Mouse (Mus musculus) c-Kit-positive CD71-positive TER-119-negative erythroid progenitor cells, embryonic 14.5 days (primary cell): Measurements from ENCODE around the gene Ppp2r5b.

Experiments used
- DNase-seq: peaks from one replicate; pipeline ENCODE4 v3.0.0-alpha.2; 2013; ENCODE audit warnings: low read depth

Gene Ppp2r5b

DNA sequence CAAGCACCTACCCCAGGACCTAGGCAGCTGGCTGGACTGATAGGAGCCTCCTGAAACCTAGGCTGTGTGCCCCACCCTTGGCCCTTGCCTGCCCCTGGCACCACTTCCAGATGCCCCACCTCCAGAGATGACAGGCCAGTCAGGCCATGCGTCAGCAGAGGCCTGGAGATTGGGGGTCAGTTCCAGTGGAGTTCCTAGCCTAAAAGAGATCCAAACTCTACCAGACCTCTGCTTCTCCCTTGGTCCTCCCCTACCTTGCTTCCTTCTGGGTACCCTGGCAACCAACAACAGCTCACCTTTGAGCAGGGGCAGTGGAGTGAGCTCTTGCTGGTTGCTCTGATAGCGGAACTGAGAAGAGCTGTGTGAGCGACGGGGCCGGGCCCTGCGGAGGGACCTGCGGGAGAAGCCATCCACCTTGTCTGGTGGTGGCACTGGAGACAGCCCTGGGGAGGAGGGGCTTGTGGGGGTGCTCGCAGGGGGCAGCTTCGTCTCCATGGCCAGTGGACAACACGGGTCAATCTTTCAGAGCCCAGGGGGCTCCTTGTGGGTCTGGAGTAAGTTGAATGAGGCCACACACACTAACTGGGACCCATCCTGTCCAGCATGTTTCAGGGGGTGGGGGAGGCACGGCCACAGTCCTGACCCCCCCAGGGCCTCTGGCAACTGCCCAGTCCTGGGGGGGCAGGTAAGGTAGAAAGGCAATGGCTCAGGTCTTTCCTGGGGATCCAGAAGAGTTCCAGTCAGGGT lies 1.2 kb downstream of the Ppp2r5b start:
- DNase-seq, result no peak

DNA sequence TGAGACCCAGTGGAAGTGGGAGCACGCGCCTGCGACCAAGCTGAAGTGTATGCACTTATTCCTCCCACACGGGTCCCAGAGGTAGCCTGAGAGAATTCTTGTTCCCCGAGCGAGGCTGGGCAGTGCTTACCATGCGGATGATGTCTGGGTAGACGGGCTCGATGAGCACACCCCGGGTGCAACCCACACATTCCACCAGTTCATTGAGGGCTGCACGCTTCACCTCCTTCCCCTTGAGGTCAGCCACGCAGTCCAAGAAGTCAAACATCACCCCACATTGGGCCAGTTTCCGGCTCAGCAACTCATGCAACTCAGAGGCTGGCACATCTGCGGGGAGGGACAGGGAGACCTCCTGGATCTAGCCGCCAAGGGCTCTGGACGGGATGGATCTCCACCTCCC lies 2.0 kb downstream of the Ppp2r5b start:
- DNase-seq, result no peak

DNA sequence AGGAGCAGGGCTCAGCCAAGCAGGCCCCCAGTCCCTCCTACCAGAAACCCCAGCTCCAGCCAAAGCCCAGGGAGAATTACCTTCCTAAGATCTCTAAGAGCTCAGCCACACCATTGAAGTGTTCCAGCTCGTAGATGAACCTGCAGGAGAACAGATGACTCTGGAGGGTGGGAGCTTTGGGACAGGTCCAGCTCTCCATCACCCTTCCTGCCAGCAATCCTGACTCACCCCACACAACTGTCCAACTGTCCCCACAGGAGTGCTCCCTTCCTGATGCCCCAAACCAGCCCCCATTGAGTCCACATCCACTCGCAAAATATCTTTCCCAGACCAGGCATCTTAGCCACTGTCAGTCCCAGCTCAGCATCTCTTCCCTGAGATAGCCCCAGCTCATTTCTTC lies 4.6 kb downstream of the Ppp2r5b start:
- DNase-seq, result no peak

DNA sequence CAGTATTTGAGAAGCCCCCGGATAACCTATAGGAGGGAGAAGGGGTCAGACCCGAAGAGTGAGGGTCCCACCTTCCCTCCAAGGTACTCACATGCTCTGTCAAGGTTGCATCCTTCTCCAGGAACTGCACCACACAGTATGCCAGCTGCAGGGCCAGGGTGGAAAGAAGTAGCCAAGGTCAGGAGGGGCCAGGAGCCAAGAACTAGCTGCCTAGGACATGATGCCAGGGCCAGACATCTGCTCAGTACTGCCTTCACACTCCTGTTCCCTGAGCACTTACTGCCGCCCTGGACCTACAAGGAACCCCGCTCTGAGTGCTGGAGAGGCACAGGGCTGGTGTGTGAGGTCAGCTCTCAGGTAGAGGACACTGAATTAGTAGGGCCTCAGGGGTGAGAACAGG lies 5.3 kb downstream of the Ppp2r5b start:
- no peak for DNase-seq

DNA sequence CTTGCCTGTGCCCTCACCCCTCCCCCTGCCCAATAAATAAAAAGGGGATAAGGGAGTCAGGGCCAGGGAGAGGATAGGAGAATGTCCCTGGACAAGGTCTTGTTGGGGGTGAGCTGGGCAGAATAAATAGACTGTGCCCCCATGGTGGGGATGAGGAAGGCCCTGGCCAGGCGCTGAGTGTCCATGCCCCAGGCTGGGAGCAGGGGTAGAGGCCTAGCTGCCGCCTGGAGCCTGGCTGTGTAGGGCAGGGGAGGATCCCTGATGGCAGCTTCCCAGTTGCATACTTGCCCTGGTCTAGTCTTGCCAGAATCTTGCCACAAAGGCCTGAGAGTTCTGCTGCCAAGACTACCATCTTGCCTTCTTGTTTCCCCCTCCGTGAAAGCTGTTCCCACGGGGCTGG lies 7.8 kb downstream of the Ppp2r5b start:
- DNase-seq, result no peak

DNA sequence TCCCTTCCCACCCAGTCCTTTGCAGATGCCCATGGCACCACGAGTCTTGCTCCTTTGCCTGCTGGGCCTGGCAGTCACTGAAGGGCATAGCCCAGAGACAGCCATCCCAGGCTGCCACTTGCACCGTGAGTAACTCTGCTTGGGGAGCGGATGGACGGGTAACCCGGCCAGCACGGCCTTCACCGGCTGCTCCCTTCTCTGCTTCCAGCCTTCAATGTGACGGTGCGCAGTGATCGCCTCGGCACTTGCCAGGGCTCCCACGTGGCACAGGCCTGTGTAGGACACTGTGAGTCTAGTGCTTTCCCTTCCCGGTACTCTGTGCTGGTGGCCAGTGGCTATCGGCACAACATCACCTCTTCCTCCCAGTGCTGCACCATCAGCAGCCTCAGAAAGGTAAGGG lies 8.9 kb downstream of the Ppp2r5b start:
- no peak for DNase-seq

DNA sequence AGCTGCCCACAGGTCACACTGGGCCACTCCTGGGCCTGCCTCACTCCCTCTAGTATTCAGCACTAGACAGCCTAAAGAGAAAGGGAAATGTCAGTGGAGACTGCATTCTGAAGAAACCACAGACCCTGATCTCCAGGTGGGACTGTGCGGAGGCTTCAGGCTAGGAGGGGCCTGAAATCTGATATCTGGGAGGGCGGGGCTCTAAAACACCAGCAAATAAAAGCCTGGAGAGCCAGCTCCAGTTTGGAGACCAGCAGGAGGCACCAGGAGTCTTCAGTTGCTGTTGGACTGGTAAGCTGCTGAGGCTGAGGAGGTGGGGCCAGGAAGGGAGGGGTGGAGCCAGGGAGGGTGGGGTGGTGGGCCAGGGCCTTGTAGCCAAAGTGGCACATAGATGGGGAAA lies 9.5 kb downstream of the Ppp2r5b start, which contains the start of gene Gpha2:
Gene Gpha2, plus strand, starts transcription at position 246 of the 400 bp plus-strand sequence.
- DNase-seq, result no peak

DNA sequence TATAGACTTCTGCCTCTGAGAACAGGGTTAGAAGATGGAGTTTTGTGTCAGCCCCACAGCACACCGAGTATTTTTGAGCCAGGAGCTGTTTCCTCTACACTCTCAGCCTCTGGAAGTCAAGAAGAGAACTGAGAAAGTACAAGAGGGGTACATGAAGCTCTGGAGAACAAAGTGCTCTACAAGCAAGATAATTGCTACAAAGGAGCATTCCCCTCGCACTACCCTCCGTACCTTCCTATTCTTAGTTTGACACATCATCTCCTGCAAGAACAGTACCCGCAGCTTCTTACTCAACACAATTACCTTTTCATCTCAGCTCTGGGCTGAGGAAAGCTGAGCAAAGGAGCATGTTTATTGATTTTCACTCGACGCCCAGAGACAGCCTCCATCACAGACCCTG lies 17.1 kb downstream of the Ppp2r5b start:
- no peak for DNase-seq

DNA sequence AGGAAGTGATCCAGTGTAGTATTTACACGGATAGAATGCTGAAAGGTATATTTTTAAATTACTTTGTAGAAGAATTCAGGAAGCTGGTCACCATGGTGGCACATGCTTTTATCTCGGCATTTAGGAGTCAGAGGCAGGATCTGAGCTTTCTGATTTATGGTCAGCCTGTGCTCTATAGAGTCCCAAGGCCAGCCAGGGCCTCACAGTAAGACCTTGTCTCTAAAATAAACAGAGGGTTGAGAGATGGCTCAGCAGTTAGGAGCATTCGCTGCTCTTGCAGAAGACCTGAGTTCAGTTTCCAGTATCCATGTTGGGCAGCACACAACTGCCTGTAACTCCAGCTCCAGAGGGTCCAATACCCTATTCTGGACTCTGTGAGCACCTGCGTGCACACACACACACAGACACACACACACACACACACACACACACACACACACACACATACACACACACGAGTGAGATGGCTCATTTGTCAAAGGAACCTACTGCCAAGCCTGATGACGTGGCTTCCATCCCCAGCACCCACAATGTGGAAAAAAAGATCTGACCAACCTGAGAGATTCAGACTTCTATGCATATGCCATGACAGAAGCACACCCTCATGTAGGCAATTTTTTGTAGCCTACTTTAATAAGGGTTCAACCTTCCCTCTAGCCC lies 19.5 kb downstream of the Ppp2r5b start:
- DNase-seq, result no peak

DNA sequence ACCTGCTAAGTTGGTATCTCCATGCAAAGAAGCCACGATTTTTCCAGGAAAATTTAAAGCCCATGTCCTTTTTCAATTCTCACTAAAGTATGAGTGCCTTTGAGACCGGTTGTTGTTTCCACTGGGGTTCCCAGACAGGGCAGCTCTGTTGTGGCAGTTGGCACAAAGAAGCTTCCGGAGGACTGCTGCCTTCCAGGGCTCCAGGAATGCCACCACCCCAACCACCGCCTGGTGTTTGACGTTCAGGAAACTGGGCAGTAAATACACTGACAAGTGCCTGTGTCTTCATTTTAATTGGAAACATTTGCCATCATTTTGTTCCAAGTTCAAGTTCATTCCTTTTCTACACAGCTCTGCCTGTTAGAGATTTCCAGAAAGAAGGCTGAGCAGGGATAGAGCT lies 29.0 kb downstream of the Ppp2r5b start:
- no peak for DNase-seq

DNA sequence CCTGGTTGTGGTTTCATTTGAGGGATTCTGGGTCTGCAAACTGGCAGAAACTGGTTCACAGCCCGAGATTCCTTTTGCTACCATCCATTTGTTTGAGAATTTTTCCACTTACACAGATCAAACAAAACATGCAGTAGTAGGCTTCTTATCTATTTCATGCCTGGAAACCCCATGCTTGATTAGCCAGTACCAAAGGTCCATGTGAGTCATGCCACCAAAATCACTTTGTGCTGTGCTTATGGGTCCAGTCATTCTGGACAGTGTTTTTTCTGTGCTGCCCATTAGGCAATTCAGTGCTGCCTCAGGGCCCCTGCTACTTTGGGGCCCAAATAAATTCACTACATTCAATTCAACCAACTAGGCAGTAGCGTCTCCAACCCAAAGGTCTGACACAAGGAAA lies 31.4 kb downstream of the Ppp2r5b start:
- DNase-seq, result no peak

DNA sequence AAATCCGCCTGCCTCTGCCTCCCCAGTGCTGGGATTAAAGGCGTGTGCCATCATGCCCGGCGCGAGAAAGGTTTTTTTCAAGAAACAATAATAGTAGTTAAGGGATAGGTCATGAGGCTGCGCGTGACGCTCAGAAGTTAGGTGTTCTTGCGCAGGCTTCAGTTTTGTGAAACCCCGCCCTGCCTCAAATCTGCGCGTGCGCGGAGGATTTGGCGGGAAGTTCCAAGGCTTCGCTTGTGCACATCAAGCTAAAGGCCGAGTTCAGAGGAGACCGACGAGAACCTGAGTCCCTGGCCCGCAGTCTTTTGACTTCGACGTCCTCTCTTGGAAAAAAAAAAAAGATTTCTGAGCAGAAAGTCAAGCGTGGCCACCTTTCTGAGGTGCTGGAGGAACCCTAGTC lies 51.5 kb downstream of the Ppp2r5b start, which contains the start of gene Majin:
Gene Majin, plus strand, starts transcription at position 258 of the 400 bp plus-strand sequence.
- no peak for DNase-seq

DNA sequence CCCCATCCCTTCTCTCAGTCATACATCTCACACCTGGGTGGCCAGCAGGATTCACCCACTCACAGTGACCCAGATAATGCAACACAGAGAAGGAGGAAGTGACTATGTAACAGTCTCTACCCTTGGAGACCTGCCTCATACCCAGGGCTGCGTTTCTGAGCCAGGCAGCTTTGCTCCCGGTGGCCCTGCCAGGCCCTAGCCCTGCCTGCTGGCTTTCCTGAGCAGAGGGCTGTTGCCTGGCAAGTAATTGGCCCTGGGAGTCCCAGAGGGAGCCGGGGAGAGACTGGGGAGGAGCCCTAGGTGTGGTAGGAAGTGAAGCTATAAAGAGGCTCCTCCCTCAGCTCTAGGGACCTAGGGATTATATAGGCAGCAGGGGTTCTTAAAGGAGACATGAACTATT lies 53.1 kb downstream of the Ppp2r5b start:
- DNase-seq, result no peak

DNA sequence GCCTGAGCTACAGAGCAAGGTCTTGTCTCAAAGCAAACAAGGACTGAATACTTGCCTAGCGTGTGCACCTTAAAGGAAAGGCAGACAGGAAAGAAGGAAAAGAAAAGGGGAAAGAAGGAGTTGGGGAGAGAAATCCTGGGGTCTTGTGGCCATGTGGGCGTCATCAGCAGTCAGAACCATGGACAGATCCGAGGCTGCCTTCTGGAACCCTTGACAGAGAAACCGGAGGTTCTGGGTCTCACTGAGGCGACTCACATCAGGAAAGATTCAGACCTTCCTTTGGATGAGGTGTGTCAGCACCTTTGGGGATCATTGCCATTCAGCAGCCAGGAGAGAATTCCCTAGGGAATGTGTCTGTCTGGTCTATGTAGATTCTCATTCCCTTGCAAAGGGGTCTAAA lies 54.0 kb downstream of the Ppp2r5b start:
- peak; percentile 19 for DNase-seq

DNA sequence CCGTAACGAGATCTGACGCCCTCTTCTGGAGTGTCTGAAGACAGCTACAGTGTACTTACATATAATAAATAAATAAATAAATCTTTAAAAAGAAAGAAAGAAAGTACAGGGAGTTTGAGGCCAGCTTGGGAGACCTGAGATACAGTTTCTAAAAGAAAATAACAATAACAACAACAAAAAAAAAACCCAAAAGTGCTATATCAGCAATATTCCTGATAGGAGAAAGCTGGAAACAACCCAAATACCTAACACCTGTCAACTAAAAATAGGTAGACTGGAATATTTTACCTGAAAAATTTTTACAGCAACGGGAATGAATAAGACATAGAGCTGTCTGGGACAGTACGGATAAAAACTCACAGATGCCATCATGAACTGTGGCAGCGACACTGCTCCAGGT lies 56.9 kb downstream of the Ppp2r5b start:
- DNase-seq, result no peak
